In the genomic region with DNA sequence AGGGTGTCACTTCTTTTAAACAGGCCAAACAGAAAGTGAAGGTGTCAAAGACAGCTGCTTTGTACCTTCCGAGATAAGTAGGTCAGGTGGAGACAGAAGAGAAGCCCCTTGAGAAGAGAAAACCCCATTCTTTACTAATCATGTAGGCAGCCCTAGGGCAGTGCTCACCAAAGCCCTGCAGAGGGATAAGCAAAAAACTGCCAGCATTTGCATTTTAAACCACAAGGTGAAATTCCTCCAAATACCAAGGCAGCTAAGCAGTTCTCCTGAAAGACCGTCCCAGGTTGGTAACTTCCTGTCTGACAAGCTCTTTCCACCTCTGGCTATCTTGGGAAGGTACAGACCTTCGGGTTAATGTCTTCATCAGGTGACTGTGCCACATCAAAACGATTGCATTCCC, we compare ENCODE assay signal across 1 mouse cellular context.
TF ChIP-seq lines count a peak whose summit lies in the region.

No protein-coding gene starts in this region.

TF ChIP-seq in CH12.LX, 34 proteins besides CTCF, POLR2A, EP300 and RAD21 (continued from another document):
- no peak for TF ChIP-seq CHD2 (IDR thresholded peaks at IDR 0.05; ENCODE audit: low read length)
- TF ChIP-seq MAZ (IDR thresholded peaks at IDR 0.05; ENCODE audit: low read depth, low read length) = peak; percentile 48; the same call in 1 of the 2 replicates
- TF ChIP-seq UBTF (IDR thresholded peaks at IDR 0.05; ENCODE audit: low read depth, low read length) = no peak
- no peak for TF ChIP-seq MYC (IDR thresholded peaks at IDR 0.05; ENCODE audit: low read depth, low read length)
- peak; percentile 86 for TF ChIP-seq ETS1 (conservative IDR thresholded peaks at IDR 0.05; ENCODE audit: low read depth, low read length)
- TF ChIP-seq MXI1 (IDR thresholded peaks at IDR 0.05; ENCODE audit: low read depth, low read length) = 0 out of 2 replicates have a peak, but pooled peaks have one; percentile 30
- TF ChIP-seq SIN3A (IDR thresholded peaks at IDR 0.05; ENCODE audit: low read length) = peak; percentile 53; the same call in 1 of the 2 replicates
- no peak for TF ChIP-seq TCF12 (IDR thresholded peaks at IDR 0.05; ENCODE audit: low read depth, low read length)
- TF ChIP-seq NRF1 (IDR thresholded peaks at IDR 0.05; ENCODE audit: low read depth, low read length) = no peak
- TF ChIP-seq GABPA (IDR thresholded peaks at IDR 0.05; ENCODE audit: insufficient replicate concordance, low read depth, low read length) = no peak
- no peak for TF ChIP-seq CHD1 (IDR thresholded peaks at IDR 0.05; ENCODE audit: low read depth, low read length)
- TF ChIP-seq KAT2A (IDR thresholded peaks at IDR 0.05; ENCODE audit: insufficient replicate concordance, low read length) = no peak
